Mouse (Mus musculus) gastrocnemius, adult 18-20 months (tissue): ENCODE data around the gene Tns2. TPM values are rescaled to one million over a fixed set of nuclear protein-coding genes. Genes with fewer than 3 reads are reported as not detected.

Experiments used
- DNase-seq: peaks from one replicate; pipeline ENCODE4 v3.0.0; 2021; ENCODE audit warnings: low spot score
- total RNA-seq, 2 experiments: library from RNA; stranded (reverse); gene quantifications; 2 replicates each; pipeline ENCODE4 v1.2.3; 2021

Gene Tns2
- total RNA-seq, 2 experiments from 2014 or later = 31.3 to 31.6 TPM

DNA sequence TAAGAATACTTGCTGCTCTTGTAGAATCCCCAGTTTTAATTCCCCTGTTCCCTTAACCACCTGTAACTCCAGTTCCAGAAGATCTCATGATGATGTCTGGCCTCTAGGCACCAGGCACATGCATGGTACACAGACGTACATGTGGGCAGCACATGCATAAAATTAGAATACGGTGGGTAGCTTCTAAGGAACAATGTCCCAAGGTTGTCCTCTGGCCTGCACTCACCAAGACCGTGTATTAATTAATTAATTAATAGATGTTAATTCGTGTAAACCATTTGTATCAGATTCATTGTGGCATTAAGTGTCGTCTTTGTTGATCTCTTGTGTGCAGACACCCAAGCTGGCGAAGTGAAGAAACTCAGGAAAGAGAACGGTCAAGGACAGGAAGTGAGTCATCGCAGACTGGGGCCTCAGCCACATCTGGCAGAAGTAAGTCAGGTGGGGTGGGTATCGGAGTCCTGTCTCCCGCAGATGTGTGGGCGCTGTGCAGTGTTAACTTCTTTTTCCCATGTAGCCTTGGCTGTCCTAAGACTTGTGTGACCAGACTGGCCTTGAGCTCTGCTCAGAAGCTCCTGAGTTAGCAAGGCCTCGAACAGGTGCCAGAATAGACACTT lies 9.0 kb upstream of the Tns2 start:
- no peak for DNase-seq

GRCm38 (mm10) chr15:102091688-102092087 lies 8.5 kb upstream of the Tns2 start:
- DNase-seq = no peak

DNA sequence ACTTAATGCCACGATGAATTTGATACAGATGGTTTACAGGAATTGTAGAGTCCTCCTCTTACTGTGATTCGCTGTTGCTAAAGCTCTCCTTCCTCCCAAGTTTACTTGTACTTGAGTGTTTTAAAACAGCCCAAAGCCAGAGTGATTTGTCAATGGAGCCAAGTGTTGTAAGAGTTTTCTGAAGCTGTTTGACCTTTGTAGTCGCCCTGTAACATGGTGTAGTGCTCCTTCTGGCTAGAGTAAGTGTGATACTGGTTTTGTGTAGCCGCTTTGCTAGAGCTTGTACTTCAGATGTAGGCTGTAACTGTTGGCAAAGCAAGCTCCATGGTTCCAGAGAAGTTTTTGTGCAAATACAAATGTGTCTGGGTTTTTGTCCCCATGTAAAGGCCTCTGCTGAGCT lies 8.0 kb upstream of the Tns2 start:
- no peak for DNase-seq

DNA sequence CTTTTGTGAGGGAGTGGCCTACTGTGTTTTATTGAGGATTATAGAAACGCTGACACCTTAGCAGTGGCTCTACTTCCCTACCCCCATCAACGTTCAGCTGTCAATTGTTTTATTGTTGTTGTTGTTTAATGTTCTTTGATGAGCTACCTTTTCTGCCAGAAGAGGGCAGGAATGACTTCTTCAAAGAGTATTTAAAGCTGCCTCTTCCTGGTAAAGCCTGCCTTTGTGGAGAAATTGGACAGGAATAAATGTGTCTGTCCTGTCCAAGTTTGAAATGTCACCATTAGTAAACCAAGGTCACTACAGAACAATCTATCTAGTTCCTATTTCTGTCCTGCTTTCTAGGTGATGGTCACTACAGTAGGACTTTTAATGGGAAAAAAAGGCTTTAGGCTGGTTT lies 6.1 kb upstream of the Tns2 start:
- no peak for DNase-seq

DNA sequence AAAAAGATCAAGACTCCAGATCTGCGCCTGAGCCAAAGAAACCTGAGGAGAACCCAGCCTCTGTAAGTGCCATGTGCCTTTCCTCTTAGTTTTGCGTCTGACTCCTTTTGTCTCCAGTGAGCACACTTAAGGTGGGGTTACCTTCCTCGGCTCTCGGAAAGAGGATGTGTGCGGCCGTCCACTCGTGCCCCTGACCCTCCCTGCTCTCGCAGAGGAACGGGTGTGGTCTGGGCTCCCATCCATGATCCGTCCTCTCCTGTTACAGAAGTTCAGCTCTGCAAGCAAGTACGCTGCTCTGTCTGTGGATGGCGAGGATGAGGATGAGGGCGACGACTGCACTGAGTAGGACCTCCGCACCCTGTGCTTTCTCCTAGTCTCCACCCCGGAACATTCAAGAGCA lies 5.2 kb upstream of the Tns2 start:
- DNase-seq = no peak

DNA sequence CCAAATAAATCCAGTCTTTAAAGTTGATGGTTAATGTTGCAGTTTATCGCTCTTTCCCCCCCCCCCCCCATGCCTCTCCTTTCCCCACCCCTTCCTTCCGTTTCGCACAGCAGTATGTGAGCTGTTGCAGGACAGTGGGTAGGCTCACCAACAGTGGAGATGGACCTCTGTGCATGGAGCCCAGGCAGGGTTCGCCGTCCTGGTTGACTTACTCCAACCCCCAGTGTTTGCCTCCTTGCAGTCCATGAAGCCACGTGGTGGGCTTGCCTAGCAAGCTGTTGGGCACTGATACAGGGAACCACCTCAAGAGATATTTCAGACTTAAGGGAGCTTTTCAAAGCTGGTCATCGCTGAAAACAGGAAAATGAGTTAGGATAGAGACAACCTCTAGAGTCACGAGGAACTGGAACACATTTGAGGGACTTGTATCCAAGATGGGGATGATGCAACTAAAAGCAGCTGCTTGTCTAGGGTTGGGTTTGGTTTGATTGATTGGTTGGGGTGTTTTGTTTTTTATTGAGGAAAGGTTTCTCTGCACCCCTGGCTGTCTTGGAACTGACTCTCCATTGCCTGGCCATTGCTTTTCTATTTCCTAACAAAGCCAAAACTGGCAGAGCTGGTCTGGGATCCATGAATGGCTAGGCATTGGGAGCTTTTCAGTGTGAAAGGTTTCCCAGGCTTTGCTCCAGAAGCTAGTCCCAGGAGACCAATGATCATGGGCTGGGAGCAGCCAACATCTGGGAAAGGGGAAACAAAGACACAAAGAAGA lies 2.9 kb upstream of the Tns2 start:
- DNase-seq = peak; percentile 76

GRCm38 (mm10) chr15:102097991-102098555 lies 2.1 kb upstream of the Tns2 start:
- DNase-seq = peak; percentile 65

GRCm38 (mm10) chr15:102099260-102099659 lies 953 bp upstream of the Tns2 start:
- peak; percentile 27 for DNase-seq

- no peak for DNase-seq
Measured at GRCm38 (mm10) chr15:102099771-102100160, 447 bp upstream of the Tns2 start.

GRCm38 (mm10) chr15:102100996-102101671 lies 921 bp downstream of the Tns2 start:
- peak; percentile 53 for DNase-seq

- peak; percentile 66 for DNase-seq
Measured at GRCm38 (mm10) chr15:102101672-102102541, 1.7 kb downstream of the Tns2 start.

DNA sequence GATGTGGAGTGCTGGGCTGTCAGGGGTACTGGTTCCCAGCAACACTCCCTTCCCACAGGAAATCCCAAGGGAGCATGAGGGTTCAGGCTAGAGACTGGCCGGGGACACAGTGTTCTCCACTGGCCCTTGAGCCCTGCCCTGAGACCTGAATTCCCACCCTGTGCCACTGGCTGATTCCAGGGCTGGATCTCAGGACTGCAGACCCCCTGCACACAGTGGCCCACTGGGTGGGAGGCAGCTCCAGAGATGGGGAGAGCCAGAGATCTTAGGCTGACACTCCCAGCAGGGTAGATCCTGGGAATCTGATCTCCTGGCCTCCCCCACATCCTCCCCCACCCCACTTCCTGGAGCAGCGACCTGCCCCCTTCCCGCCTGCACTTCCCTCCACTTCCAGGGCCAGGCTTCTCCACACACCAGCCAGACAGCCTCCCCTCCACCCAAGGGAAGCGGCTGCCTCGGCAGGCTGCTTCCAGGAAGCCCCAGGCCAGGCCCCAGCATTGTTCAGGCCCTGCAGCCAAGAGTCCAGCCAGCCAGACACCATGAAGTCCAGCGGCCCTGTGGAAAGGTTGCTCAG lies 2.4 kb downstream of the Tns2 start:
- DNase-seq = peak; percentile 78

- DNase-seq = peak; percentile 73
Measured at GRCm38 (mm10) chr15:102103371-102103946, 3.2 kb downstream of the Tns2 start.

- peak; percentile 95 for DNase-seq
Measured at GRCm38 (mm10) chr15:102103947-102104555, 3.8 kb downstream of the Tns2 start.

DNA sequence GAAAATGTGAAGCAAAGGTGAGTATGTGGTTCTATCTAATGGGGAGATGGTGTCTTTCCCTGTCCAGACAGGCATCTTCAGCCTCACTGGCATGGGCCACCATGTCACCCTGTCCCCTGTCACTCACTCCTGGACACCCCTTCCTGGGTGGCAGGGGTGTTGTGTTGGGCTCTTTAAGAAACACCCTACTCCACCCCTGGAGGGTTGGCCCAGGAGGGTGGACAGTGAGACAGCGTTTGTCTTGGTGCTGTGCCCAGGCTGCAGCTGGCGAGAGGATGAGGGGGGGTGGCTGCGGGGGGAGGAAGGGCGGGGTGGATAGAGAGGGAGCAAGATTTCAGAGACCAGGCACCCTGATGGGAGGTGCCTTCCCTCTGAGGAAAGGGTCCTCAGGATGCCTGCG lies 5.1 kb downstream of the Tns2 start:
- peak; percentile 88 for DNase-seq

GRCm38 (mm10) chr15:102105764-102106730 lies 5.8 kb downstream of the Tns2 start:
- DNase-seq = peak; percentile 39

DNA sequence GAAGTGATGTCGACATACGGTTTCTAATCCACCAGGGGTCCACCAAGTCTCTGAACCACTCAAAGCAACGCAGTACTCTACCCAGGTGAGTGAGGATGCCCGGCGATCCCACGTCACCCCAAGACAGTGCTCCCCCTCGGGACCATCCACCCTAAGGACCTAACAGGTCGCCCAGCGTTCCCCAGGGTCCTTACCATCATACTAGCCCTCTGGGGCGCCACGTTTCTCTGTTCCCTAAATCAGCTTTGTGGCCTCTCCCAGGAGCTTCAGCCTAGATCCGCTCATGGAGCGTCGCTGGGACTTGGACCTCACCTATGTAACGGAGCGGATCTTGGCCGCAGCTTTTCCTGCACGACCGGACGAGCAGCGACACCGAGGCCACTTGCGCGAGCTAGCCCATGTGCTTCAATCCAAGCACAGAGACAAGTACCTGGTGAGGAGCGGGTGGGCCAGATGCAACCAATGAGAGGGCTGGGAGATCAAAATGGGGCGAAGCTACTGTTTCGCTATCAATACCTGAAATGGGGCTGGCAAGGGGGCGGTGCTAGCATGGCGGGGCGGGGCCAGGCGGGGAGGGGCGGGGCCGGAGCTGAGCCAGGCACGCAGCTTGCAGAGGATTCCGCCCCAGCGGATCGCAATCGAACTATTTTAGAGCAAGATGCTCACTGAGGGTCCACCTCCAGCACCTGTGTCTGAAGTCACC lies 6.7 kb downstream of the Tns2 start:
- no peak for DNase-seq
